Mouse (Mus musculus): ENCODE measurements around the gene Exoc3l4. TPM values are rescaled to one million over a fixed set of nuclear protein-coding genes. Genes with fewer than 3 reads are reported as not detected.

The Exoc3l4 gene
- polyA plus RNA-seq, 1 experiment from 2014 or later, result 5.7 TPM

- Histone ChIP-seq H3K27ac (replicated peaks) (no peak overlapping the region), H3K36me3 (replicated peaks) (no peaks in the 10 kb centered on the region), H3K9me3 (no peaks in the 10 kb centered on the region), H3K4me1 (peaks cover 20% of the 10 kb centered on the region), H3K4me3 (no peak overlapping the region), H3K27me3 (replicated peaks; ENCODE audit: low read depth, poor library complexity, severe bottlenecking) (peaks cover 10% of the 10 kb centered on the region; the same call in 1 of the 2 replicates)
- WGBS, result 88% methylated on average over 3 of the region's 3 CpGs
- DNase-seq (ENCODE audit: low spot score), result no peak
These were observed 57.6 kb downstream of the Exoc3l4 start for GRCm38 (mm10) chr12:111474384-111474783.

- DNase-seq (ENCODE audit: low spot score), result no peak
- WGBS, result 51% methylated on average over 8 of the region's 8 CpGs
- Histone ChIP-seq H3K9me3 (no peaks in the 10 kb centered on the region), H3K27ac (replicated peaks) (no peak overlapping the region), H3K27me3 (replicated peaks; ENCODE audit: low read depth, poor library complexity, severe bottlenecking) (0 out of 2 replicates have a peak, but pooled peaks cover 8% of the 10 kb centered on the region), H3K36me3 (replicated peaks) (no peaks in the 10 kb centered on the region), H3K4me3 (no peak overlapping the region), H3K4me1 (peaks cover 19% of the 10 kb centered on the region)
These were observed 58.3 kb downstream of the Exoc3l4 start for GRCm38 (mm10) chr12:111474893-111475643.

GRCm38 (mm10) chr12:111478924-111479323 lies 62.1 kb downstream of the Exoc3l4 start:
- WGBS, result 49% methylated on average over 5 of the region's 5 CpGs
- H3K9me3 ChIP-seq, result no peaks in the 10 kb centered on the region
- no peaks in the 10 kb centered on the region for H3K36me3 ChIP-seq (replicated peaks)
- no peak for DNase-seq (ENCODE audit: low spot score)
- H3K27ac ChIP-seq (replicated peaks), result no peak overlapping the region
- H3K4me3 ChIP-seq, result no peak overlapping the region
- peaks cover 28% of the 10 kb centered on the region for H3K4me1 ChIP-seq
- peaks cover 19% of the 10 kb centered on the region for H3K27me3 ChIP-seq (replicated peaks; ENCODE audit: low read depth, poor library complexity, severe bottlenecking)

- WGBS, result 64% methylated on average over 2 of the region's 2 CpGs
- peak; percentile 51 for DNase-seq (ENCODE audit: low spot score)
- peaks cover 28% of the 10 kb centered on the region for H3K4me1 ChIP-seq
- no peaks in the 10 kb centered on the region for H3K9me3 ChIP-seq
- no peak overlapping the region for H3K27ac ChIP-seq (replicated peaks)
- H3K36me3 ChIP-seq (replicated peaks), result no peaks in the 10 kb centered on the region
- peaks cover 29% of the 10 kb centered on the region for H3K27me3 ChIP-seq (replicated peaks; ENCODE audit: low read depth, poor library complexity, severe bottlenecking)
- H3K4me3 ChIP-seq, result no peak overlapping the region
These were observed 63.1 kb downstream of the Exoc3l4 start for GRCm38 (mm10) chr12:111479917-111480316.

Other genes starting within 250 kb of the Exoc3l4 start
- gene 4930595D18Rik, start 232.5 kb upstream of the Exoc3l4 start, polyA plus RNA-seq (2016; fragmentation: Nextera tagmentation; extraction: Ambion mirVana), result not detected in 2 replicates
- gene Amn, start 145.9 kb upstream of the Exoc3l4 start, polyA plus RNA-seq (2016; fragmentation: Nextera tagmentation; extraction: Ambion mirVana), result 0.16 and 0.25 TPM in 2 replicates
- 32.6 and 32.7 TPM in 2 replicates for gene Cdc42bpb, start 39.3 kb upstream of the Exoc3l4 start, polyA plus RNA-seq (2016; fragmentation: Nextera tagmentation; extraction: Ambion mirVana)
- gene Lbhd2, start 10.2 kb upstream of the Exoc3l4 start, polyA plus RNA-seq (2016; fragmentation: Nextera tagmentation; extraction: Ambion mirVana), result not detected in 2 replicates
- 3.9 and 4.0 TPM in 2 replicates for gene Tnfaip2, start 25.5 kb downstream of the Exoc3l4 start, polyA plus RNA-seq (2016; fragmentation: Nextera tagmentation; extraction: Ambion mirVana)
- gene Gm266, start 68.8 kb downstream of the Exoc3l4 start, polyA plus RNA-seq (2016; fragmentation: Nextera tagmentation; extraction: Ambion mirVana), result 15.7 and 19.8 TPM in 2 replicates
- gene Eif5, start 121.0 kb downstream of the Exoc3l4 start, polyA plus RNA-seq (2016; fragmentation: Nextera tagmentation; extraction: Ambion mirVana), result 722 and 727 TPM in 2 replicates
- gene Mark3, start 157.5 kb downstream of the Exoc3l4 start, polyA plus RNA-seq (2016; fragmentation: Nextera tagmentation; extraction: Ambion mirVana), result 41.7 and 45.6 TPM in 2 replicates